Mouse (Mus musculus) liver, postnatal 0 days (tissue): Measurements from ENCODE around the gene Pitpnm2. TPM values are rescaled to one million over a fixed set of nuclear protein-coding genes. Genes with fewer than 3 reads are reported as not detected.

Experiments
- ATAC-seq: fragments of 200-750 bp; cut with Nextera tagmentation; 2 replicates; pipeline ENCODE4 v1.8.0; 2017; ENCODE audit warnings: mild to moderate bottlenecking, moderate library complexity
- DNase-seq: peaks from one replicate; pipeline ENCODE4 v3.0.0-alpha.2; 2016
- H3K27ac ChIP-seq: fragments of 300-500 bp; sonication (generic); 2 replicates; pipeline ENCODE4 v1.5.1; 2014; ENCODE audit warnings: antibody characterized with exemption, moderate library complexity, mild to moderate bottlenecking, low read depth
- H3K27me3 ChIP-seq: fragments of 300-500 bp; sonication (generic); 2 replicates; pipeline ENCODE4 v1.6.1; 2014; ENCODE audit warnings: low read length, control low read depth, mixed read lengths; ENCODE audit not compliant: insufficient read depth
- H3K36me3 ChIP-seq: fragments of 300-500 bp; sonication (generic); replicated peaks from 2 replicates; pipeline ENCODE4 v1.6.1; 2014; ENCODE audit warnings: mild to moderate bottlenecking, control low read depth, low read length, moderate library complexity, mixed read lengths; ENCODE audit not compliant: insufficient read depth
- H3K4me1 ChIP-seq: fragments of 300-500 bp; sonication (generic); 2 replicates; pipeline ENCODE4 v1.6.1; 2014; ENCODE audit warnings: antibody characterized with exemption, mild to moderate bottlenecking, control low read depth; ENCODE audit not compliant: insufficient read depth
- H3K4me2 ChIP-seq: fragments of 300-500 bp; sonication (generic); 2 replicates; pipeline ENCODE4 v1.6.1; 2014; ENCODE audit warnings: low read depth, mild to moderate bottlenecking, low read length, moderate library complexity, mixed read lengths
- H3K4me3 ChIP-seq: fragments of 300-500 bp; sonication (generic); 2 replicates; pipeline ENCODE4 v1.5.1; 2014; ENCODE audit warnings: low read depth, low read length
- H3K9ac ChIP-seq: fragments of 300-500 bp; sonication (generic); replicated peaks from 2 replicates; pipeline ENCODE4 v1.6.1; 2014; ENCODE audit warnings: mild to moderate bottlenecking, moderate library complexity
- H3K9me3 ChIP-seq: fragments of 300-500 bp; sonication (generic); 2 replicates; pipeline ENCODE4 v1.6.1; 2016; ENCODE audit warnings: mild to moderate bottlenecking, control low read depth, low read length, mixed read lengths
- CTCF ChIP-seq: sonication (generic); IDR thresholded peaks from 2 replicates; pipeline ENCODE4 v1.5.1; 2016; ENCODE audit warnings: antibody characterized with exemption, low read depth
- EP300 ChIP-seq: IDR thresholded peaks from 2 replicates; pipeline ENCODE4 v1.6.1; 2016; ENCODE audit warnings: antibody characterized with exemption, low read depth, mild to moderate bottlenecking
- WGBS: fragments of 180-500 bp; shearing (Covaris S2); extraction: QIAGEN DNeasy Blood & Tissue Kit; methylation state at CpG from one replicate; pipeline ENCODE4 v1.1.7; 2014; ENCODE audit not compliant: insufficient replicate concordance; 5-methylcytosine and 5-hydroxymethylcytosine counted together
- polyA plus RNA-seq: library from polyadenylated mRNA; unstranded; fragments of >200 nt; fragmentation: Nextera tagmentation; extraction: Ambion mirVana; gene quantifications from 2 replicates; pipeline ENCODE4 v1.2.1, GENCODE M21; 2015

Pitpnm2 gene
- polyA plus RNA-seq, 1 experiment from 2014 or later = 2.4 TPM

DNA sequence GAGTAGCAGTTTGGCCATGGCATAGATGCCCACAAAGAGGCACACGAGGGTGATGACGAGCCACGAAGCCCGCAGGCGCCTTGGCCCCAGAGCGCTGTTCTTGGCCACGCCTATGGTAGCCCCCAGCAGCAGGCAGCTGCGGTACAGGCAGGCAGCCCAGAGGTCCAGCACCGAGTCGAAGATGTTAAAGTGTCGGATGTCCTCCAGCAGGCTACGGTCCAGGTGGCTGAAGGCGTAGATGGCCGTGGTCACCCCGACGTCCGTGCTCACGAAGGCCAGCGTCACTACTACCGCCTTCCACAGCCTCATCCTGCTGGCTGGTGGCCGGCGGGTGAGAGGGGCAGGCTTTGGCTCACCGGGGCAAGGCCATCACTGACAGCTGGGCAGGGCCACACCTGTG is 159.7 kb downstream of the Pitpnm2 start:
- no peak for ATAC-seq
- 88% methylated on average over 21 of the region's 23 CpGs for WGBS
- peaks cover 3% of the 10 kb centered on the region for H3K36me3 ChIP-seq
- no peak overlapping the region for H3K4me2 ChIP-seq
- no peak overlapping the region for H3K4me3 ChIP-seq
- TF ChIP-seq EP300 (no peak), CTCF (no peak)
- DNase-seq = no peak
- no peaks in the 10 kb centered on the region for H3K9me3 ChIP-seq
- peaks cover 27% of the 10 kb centered on the region for H3K4me1 ChIP-seq
- H3K27me3 ChIP-seq = no peaks in the 10 kb centered on the region
- no peak overlapping the region for H3K27ac ChIP-seq
- H3K9ac ChIP-seq = no peak overlapping the region

DNA sequence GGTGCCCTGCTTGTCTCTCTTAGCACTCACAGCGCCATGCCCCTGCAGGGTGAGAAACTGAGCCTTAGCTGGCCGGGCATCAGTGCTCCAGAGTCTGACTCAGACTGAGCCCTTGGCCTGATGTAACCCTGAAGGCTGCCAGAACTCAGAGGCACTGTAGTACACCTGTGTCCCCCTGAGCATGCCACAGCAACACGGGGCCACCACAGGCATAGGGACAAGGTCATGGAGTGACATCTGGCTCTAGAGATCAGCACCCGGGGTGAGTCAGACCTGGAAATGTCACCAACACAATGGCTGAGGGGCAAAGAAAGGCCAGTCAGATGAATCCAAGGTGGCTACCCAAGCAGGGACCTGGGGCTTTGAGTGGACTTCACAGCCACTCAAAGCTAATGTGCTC is 162.7 kb downstream of the Pitpnm2 start:
- peaks cover 10% of the 10 kb centered on the region for H3K4me1 ChIP-seq
- H3K36me3 ChIP-seq = peaks cover 3% of the 10 kb centered on the region
- H3K9me3 ChIP-seq = no peaks in the 10 kb centered on the region
- no peak overlapping the region for H3K9ac ChIP-seq
- H3K4me2 ChIP-seq = no peak overlapping the region
- no peak for DNase-seq
- TF ChIP-seq EP300 = no peak
- no peak for TF ChIP-seq CTCF
- ATAC-seq = no peak
- no peak overlapping the region for H3K4me3 ChIP-seq
- no peak overlapping the region for H3K27ac ChIP-seq
- 80% methylated on average over 4 of the region's 4 CpGs for WGBS
- no peaks in the 10 kb centered on the region for H3K27me3 ChIP-seq

DNA sequence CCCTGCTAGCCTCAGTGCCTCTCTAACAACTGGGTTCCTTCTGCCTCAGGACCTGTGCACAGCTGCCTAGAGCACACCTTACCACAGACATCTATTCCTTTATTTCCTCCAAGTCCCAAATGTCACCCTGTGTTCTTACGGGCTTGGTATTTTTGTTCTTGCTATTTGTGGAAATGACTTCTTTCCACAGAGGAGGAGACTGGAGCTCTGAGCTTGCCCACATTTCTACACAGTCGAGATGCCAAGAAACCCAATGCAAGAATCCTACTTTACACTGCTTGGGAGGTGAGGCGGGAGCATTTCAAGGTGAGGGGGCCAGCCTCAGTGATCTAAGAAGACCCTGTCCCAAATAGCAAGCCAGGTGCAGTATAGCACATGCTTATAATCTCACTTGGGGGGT is 164.0 kb downstream of the Pitpnm2 start:
- Histone ChIP-seq H3K27ac (no peak overlapping the region), H3K4me2 (no peak overlapping the region), H3K27me3 (no peaks in the 10 kb centered on the region), H3K4me1 (no peaks in the 10 kb centered on the region), H3K4me3 (no peak overlapping the region), H3K36me3 (peaks cover 3% of the 10 kb centered on the region), H3K9ac (no peak overlapping the region), H3K9me3 (no peaks in the 10 kb centered on the region)
- DNase-seq (no peak), ATAC-seq (no peak)
- TF ChIP-seq CTCF = no peak
- no peak for TF ChIP-seq EP300
- 70% methylated on average over 3 of the region's 3 CpGs for WGBS

DNA sequence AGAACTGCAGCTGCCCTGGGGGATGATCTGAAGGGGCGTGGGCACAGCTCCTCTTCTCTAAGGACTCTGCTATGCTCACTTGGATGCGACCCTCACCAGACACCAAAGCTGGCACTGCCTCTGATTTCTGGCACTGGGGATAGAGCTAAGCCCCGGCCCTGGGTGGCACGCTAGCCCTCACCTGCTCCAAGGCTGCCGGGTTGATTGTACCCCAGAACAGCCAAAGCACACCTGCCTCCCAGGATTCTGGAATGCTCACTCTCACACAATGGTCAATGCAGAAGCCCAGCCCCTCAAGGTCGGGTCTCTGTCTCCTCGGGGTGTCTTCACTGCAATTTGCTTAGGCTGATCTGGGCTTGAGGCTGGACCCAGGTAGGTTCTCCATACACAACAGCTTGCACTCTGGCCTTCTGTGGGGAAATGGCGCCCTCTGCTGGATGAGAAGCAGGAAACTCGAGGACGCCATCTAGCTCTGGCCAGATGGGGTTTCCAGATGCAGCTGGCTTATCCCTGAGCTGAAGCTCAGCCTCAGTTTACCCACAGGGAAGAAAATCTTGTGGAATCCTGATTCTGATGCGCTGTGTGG is 164.9 kb downstream of the Pitpnm2 start:
- TF ChIP-seq EP300 = no peak
- TF ChIP-seq CTCF = peak; percentile 100
- H3K9ac ChIP-seq = no peak overlapping the region
- no peak overlapping the region for H3K4me3 ChIP-seq
- H3K36me3 ChIP-seq = peaks cover 3% of the 10 kb centered on the region; the same call in 1 of the 2 replicates
- no peaks in the 10 kb centered on the region for H3K4me1 ChIP-seq
- H3K9me3 ChIP-seq = no peaks in the 10 kb centered on the region
- DNase-seq (peak; percentile 90), ATAC-seq (peak; percentile 73)
- WGBS = 41% methylated on average over 11 of the region's 11 CpGs
- no peak overlapping the region for H3K4me2 ChIP-seq
- no peaks in the 10 kb centered on the region for H3K27me3 ChIP-seq
- H3K27ac ChIP-seq = no peak overlapping the region

DNA sequence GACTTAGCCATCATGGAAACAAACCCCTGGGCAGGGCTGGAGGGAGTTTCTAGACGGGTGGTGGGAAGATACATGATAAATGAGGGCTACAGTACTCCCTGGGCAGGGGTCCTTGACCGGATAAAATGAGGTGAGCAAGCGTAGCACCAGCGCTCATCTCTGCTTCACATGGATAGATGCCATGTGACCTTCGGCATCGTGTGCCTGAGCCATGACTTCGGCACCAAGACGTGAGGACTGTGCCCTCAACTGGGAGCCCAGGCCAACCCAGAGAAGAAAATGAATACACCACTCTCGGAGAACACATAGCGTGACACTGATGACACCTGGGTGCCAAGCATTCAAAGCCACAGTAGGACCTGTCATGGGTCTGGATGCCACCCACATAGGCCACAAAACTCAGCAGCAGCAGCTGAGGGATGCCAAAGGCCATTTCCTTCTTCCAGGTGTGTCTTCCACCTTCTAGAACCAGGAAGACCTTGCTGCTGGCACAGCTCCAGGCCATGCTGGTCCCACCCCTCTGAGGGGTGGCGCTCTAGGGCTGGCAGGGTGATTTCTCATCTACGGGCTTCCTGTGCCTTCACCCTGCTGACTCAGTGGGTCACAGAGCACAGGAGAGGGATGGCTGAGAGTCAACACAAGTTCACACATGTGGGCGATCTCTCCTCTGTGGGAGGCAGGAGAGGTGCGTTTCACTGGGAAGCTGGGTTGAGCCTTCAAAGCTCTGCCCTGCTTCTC is 165.5 kb downstream of the Pitpnm2 start:
- H3K4me1 ChIP-seq = peaks cover 1% of the 10 kb centered on the region; the same call in 1 of the 2 replicates
- H3K9me3 ChIP-seq = no peaks in the 10 kb centered on the region
- 83% methylated on average over 14 of the region's 14 CpGs for WGBS
- H3K27ac ChIP-seq = no peak overlapping the region
- DNase-seq (peak; percentile 24), ATAC-seq (no peak)
- no peak overlapping the region for H3K4me2 ChIP-seq
- H3K4me3 ChIP-seq = no peak overlapping the region
- TF ChIP-seq EP300 (no peak), CTCF (no peak)
- no peaks in the 10 kb centered on the region for H3K27me3 ChIP-seq
- H3K36me3 ChIP-seq = no peaks in the 10 kb centered on the region
- no peak overlapping the region for H3K9ac ChIP-seq

DNA sequence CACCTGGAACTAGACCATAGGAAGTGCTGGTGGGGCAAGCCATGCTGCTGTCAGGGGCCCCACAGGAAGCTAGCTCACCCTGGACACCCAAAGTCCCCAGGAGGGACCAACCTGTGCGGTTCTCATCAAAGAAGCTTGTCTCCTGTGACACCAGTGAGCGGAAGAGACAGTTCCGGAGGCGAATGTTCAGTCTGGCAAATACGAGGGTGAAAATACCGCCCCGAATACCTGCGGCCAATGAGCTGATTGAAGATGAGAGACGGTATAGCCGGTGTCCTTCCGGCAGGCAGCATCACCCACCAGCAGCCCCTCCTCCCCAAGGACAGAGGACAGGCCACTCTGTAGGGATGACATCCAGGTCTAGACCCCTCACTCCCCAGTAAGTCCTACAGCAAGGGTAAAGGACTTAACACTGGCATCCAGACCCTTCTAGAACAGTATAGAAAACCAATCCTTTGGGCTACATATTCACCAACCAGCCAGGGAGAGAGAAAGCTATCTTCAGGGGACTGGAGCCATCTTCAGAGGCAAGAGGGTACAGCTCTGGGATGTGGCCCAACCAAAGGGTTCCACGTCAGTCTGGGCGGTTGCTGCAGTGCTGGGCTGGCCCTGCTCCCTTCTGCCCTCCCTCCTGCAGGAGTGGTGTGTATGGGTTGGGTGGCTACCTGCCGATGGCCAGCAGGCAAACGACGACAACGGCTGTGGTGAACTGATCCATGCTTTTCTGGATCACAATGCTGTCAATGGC is 166.4 kb downstream of the Pitpnm2 start:
- DNase-seq (no peak), ATAC-seq (no peak)
- Histone ChIP-seq H3K4me2 (no peak overlapping the region), H3K27ac (no peak overlapping the region), H3K4me3 (no peak overlapping the region), H3K9me3 (no peaks in the 10 kb centered on the region), H3K9ac (no peak overlapping the region; the same call in 1 of the 2 replicates), H3K36me3 (no peaks in the 10 kb centered on the region), H3K27me3 (no peaks in the 10 kb centered on the region), H3K4me1 (peaks cover 4% of the 10 kb centered on the region; the same call in 1 of the 2 replicates)
- 86% methylated on average over 17 of the region's 17 CpGs for WGBS
- TF ChIP-seq EP300 = no peak
- no peak for TF ChIP-seq CTCF
